In genomic region chr9:110476124-110477091, GRCm38 (mm10) we compare ENCODE assay signal across 8 mouse cellular contexts. TPM values are rescaled to one million over a fixed set of nuclear protein-coding genes. Genes with fewer than 3 reads are reported as not detected.
DNase-seq lines count a peak whose midpoint lies in the region; ATAC-seq lines count a peak whose summit lies in the region.

Gene Klhl18, minus strand, starts transcription at chr9:110476694.
Gene Kif9, plus strand, starts transcription at chr9:110476958.

- under 1% methylated on average over 53 of the region's 53 CpGs for WGBS in hindbrain, embryonic 16.5 days
- 1% methylated on average over 53 of the region's 53 CpGs for WGBS in macrophage (ENCODE audit: missing documents)

- H3K79me2 ChIP-seq in macrophage (ENCODE audit: inconsistent target), result peaks cover 47% of the 10 kb centered on the region

- peak within 1 kb of the TSS; percentile 91 for H3K27ac ChIP-seq in hindbrain, embryonic 16.5 days (ENCODE audit: low read depth, low read length)
- H3K27ac ChIP-seq in macrophage, result peak within 1 kb of the TSS; percentile 85

- H3K4me3 ChIP-seq in hindbrain, embryonic 16.5 days (ENCODE audit: low read length), result peak within 1 kb of the TSS; percentile 79
- peak within 1 kb of the TSS; percentile 92 for H3K4me3 ChIP-seq in macrophage (ENCODE audit: inconsistent target)

- peaks cover 4% of the 10 kb centered on the region; the same call in 1 of the 2 replicates for H3K36me3 ChIP-seq in hindbrain, embryonic 16.5 days (ENCODE audit: control insufficient read depth, insufficient read depth, low read length)
- 0 out of 2 replicates have a peak, but pooled peaks cover 5% of the 10 kb centered on the region for H3K36me3 ChIP-seq in macrophage (ENCODE audit: inconsistent target)

- no peaks in the 10 kb centered on the region; the same call in 1 of the 2 replicates for H3K27me3 ChIP-seq in hindbrain, embryonic 16.5 days (replicated peaks; ENCODE audit: control insufficient read depth, insufficient read depth, low read length)

- peak within 1 kb of the TSS; percentile 84 for H3K9ac ChIP-seq in hindbrain, embryonic 16.5 days (ENCODE audit: low read depth, low read length)

- peak; percentile 99 for ATAC-seq in hindbrain, embryonic 16.5 days

- DNase-seq in WW6 (ENCODE audit: low read depth, low spot score), result peak; percentile 75
- DNase-seq in cerebellum, postnatal 4 days (ENCODE audit: low spot score in 2 of 2), result peak; percentile 94 to 97
- peak; percentile 98 for DNase-seq in gastrocnemius, adult 18-20 months (ENCODE audit: low spot score)
- peak; percentile 99 for DNase-seq in left cerebral cortex, adult 18-20 months (ENCODE audit: low spot score in 2 of 2)
- DNase-seq in right cerebral cortex, adult 18-20 months, result peak; percentile 98
- peak; percentile 92 for DNase-seq in urinary bladder, postnatal 10 days (ENCODE audit: low spot score)

- H3K4me2 ChIP-seq in hindbrain, embryonic 16.5 days (ENCODE audit: low read length), result peak within 1 kb of the TSS; percentile 95

- peaks cover 14% of the 10 kb centered on the region for H3K4me1 ChIP-seq in hindbrain, embryonic 16.5 days (ENCODE audit: control insufficient read depth, insufficient read depth, low read depth, low read length)

- no peaks in the 10 kb centered on the region for H3K9me3 ChIP-seq in hindbrain, embryonic 16.5 days (ENCODE audit: control insufficient read depth, low read length)

RNA-seq across cellular contexts. Expression of gene Klhl18, which starts in this region (rescaled TPM):
- 1 to 10 TPM; 7.0 to 7.7 TPM for total RNA-seq in gastrocnemius, adult 18-20 months (2021)
- polyA plus RNA-seq in hindbrain, embryonic 16.5 days (2015; fragmentation: Nextera tagmentation; extraction: Ambion mirVana), result 27.4 and 30.7 TPM in 2 replicates
- total RNA-seq in left cerebral cortex, adult 18-20 months (2021), result 10 to 100 TPM; 30.0 to 30.6 TPM
- total RNA-seq in macrophage (2018; cell fraction: chromatin; rRNA removed), result 10 to 100 TPM in 24 of 26 experiments, 1 to 10 TPM in 2; 8.2 to 79.6 (median 49.1) TPM
- 10 to 100 TPM in 22 of 26 experiments, 1 to 10 TPM in 4; 6.9 to 22.7 (median 16.4) TPM for total RNA-seq in macrophage (2018; cell fraction: cytosol; rRNA removed)
- total RNA-seq in macrophage (2018; cell fraction: nucleus; rRNA removed), result 10 to 100 TPM in 25 of 26 experiments, 1 to 10 TPM in 1; 9.3 to 57.7 (median 33.3) TPM
- polyA plus RNA-seq in macrophage (2018), result 11.4 to 20.2 TPM (median 18.7 TPM) in 3 replicates

RNA-seq across cellular contexts. Expression of gene Kif9, which starts in this region (rescaled TPM):
- total RNA-seq in gastrocnemius, adult 18-20 months (2021), result not detected
- 6.1 and 6.8 TPM in 2 replicates for polyA plus RNA-seq in hindbrain, embryonic 16.5 days (2015; fragmentation: Nextera tagmentation; extraction: Ambion mirVana)
- 1 to 10 TPM; 3.6 to 5.3 TPM for total RNA-seq in left cerebral cortex, adult 18-20 months (2021)
- 10 to 100 TPM in 16 of 26 experiments, 1 to 10 TPM in 9, under 1 TPM in 1; 0.63 to 17.5 (median 11.8) TPM for total RNA-seq in macrophage (2018; cell fraction: chromatin; rRNA removed)
- total RNA-seq in macrophage (2018; cell fraction: cytosol; rRNA removed), result 1 to 10 TPM; 3.3 to 8.4 (median 5.3) TPM
- total RNA-seq in macrophage (2018; cell fraction: nucleus; rRNA removed), result 10 to 100 TPM in 3 of 26 experiments, 1 to 10 TPM in 22, under 1 TPM in 1; 0.99 to 11.0 (median 7.2) TPM
- 1.7 to 6.0 TPM (median 3.1 TPM) in 3 replicates for polyA plus RNA-seq in macrophage (2018)

Comparison
In these comparisons a context has a peak if more than half of its experiments do, and no peak if none do; other contexts are left out.
1. Peak in every context shown above with its lines: DNase-seq, ATAC-seq, H3K4me3 ChIP-seq and H3K27ac ChIP-seq.
2. RNA of gene Kif9 (total RNA-seq): 3.6 to 5.3 TPM in left cerebral cortex, adult 18-20 months; not detected in gastrocnemius, adult 18-20 months; every median in the first group is over 4 times any median in the second.